Mouse (Mus musculus) fibroblast of lung, adult 2 months (primary cell): ENCODE measurements at regions not wholly inside any gene's neighbourhood (a gene's known extent, or its start where the extent isn't known, plus 50 kb on each side); places are given as distances from the start of the nearest gene placed in this dataset.

Experiments used
- DNase-seq: peaks from one replicate; pipeline ENCODE4 v3.0.0-alpha.2; 2011; ENCODE audit warnings: low read depth

- no peak for DNase-seq
Measured at GRCm38 (mm10) chr6:36004701-36005100, 383.2 kb upstream of the Chrm2 start.

- DNase-seq: no peak
Measured at GRCm38 (mm10) chr6:36002090-36002489, 385.8 kb upstream of the Chrm2 start.

- DNase-seq: no peak
Measured at GRCm38 (mm10) chr6:35988891-35989290, 399.0 kb upstream of the Chrm2 start.

GRCm38 (mm10) chr6:35940071-35940470 lies 400.4 kb upstream of the Mtpn start:
- DNase-seq: no peak

GRCm38 (mm10) chr6:35924189-35924588 lies 384.5 kb upstream of the Mtpn start:
- no peak for DNase-seq

GRCm38 (mm10) chr6:35897990-35898389 lies 358.3 kb upstream of the Mtpn start:
- no peak for DNase-seq

- DNase-seq: no peak
Measured at GRCm38 (mm10) chr6:35895692-35896091, 356.0 kb upstream of the Mtpn start.

- no peak for DNase-seq
Measured at GRCm38 (mm10) chr6:35874671-35875070, 335.0 kb upstream of the Mtpn start.

- DNase-seq: no peak
Measured at GRCm38 (mm10) chr6:35871388-35871787, 331.7 kb upstream of the Mtpn start.

GRCm38 (mm10) chr6:35864218-35864617 lies 324.5 kb upstream of the Mtpn start:
- DNase-seq: no peak

GRCm38 (mm10) chr6:35853993-35854392 lies 314.3 kb upstream of the Mtpn start:
- DNase-seq: no peak

GRCm38 (mm10) chr6:35816657-35817056 lies 277.0 kb upstream of the Mtpn start:
- DNase-seq: no peak

GRCm38 (mm10) chr6:35814476-35814875 lies 274.8 kb upstream of the Mtpn start:
- no peak for DNase-seq

- no peak for DNase-seq
Measured at GRCm38 (mm10) chr6:35805738-35806137, 266.1 kb upstream of the Mtpn start.

GRCm38 (mm10) chr6:35804041-35804440 lies 264.4 kb upstream of the Mtpn start:
- DNase-seq: no peak

- no peak for DNase-seq
Measured at GRCm38 (mm10) chr6:35779706-35780105, 240.0 kb upstream of the Mtpn start.

- no peak for DNase-seq
Measured at GRCm38 (mm10) chr6:35770907-35771306, 231.2 kb upstream of the Mtpn start.

- no peak for DNase-seq
Measured at GRCm38 (mm10) chr6:35759606-35760246, 220.0 kb upstream of the Mtpn start.

- no peak for DNase-seq
Measured at GRCm38 (mm10) chr6:35746034-35746433, 206.3 kb upstream of the Mtpn start.

- no peak for DNase-seq
Measured at GRCm38 (mm10) chr6:35705587-35705986, 165.9 kb upstream of the Mtpn start.

- DNase-seq: no peak
Measured at GRCm38 (mm10) chr6:35667062-35667461, 127.4 kb upstream of the Mtpn start.

GRCm38 (mm10) chr6:35651401-35651800 lies 111.7 kb upstream of the Mtpn start:
- DNase-seq: no peak

- DNase-seq: no peak
Measured at GRCm38 (mm10) chr6:35645210-35645609, 105.5 kb upstream of the Mtpn start.

- DNase-seq: no peak
Measured at GRCm38 (mm10) chr6:35640672-35641071, 101.0 kb upstream of the Mtpn start.
